Mouse (Mus musculus) heart, adult 2 months (tissue): ENCODE measurements at regions not wholly inside any gene's neighbourhood (a gene's known extent, or its start where the extent isn't known, plus 50 kb on each side); places are given as distances from the start of the nearest gene placed in this dataset.
A peak's percentile ranks its signal among the peaks of the same experiment; 100 is the strongest.

Experiments
- CTCF ChIP-seq: fragments of 200-600 bp; IDR thresholded peaks from 2 replicates; pipeline ENCODE4 v1.8.1; 2022; ENCODE audit warnings: antibody characterized with exemption, mild to moderate bottlenecking, moderate library complexity
- POLR2A ChIP-seq: fragments of 200-500 bp; IDR thresholded peaks from 2 replicates; pipeline ENCODE4 v1.6.1; 2011; ENCODE audit warnings: mild to moderate bottlenecking, low read depth, low read length, control low read depth; ENCODE audit not compliant: insufficient read depth

GRCm38 (mm10) chr13:83076611-83077010 is 427.2 kb upstream of the Mef2c start:
- TF ChIP-seq POLR2A (no peak), CTCF (peak; percentile 26)
